Mouse (Mus musculus): ENCODE results near the gene Me1.

DNA sequence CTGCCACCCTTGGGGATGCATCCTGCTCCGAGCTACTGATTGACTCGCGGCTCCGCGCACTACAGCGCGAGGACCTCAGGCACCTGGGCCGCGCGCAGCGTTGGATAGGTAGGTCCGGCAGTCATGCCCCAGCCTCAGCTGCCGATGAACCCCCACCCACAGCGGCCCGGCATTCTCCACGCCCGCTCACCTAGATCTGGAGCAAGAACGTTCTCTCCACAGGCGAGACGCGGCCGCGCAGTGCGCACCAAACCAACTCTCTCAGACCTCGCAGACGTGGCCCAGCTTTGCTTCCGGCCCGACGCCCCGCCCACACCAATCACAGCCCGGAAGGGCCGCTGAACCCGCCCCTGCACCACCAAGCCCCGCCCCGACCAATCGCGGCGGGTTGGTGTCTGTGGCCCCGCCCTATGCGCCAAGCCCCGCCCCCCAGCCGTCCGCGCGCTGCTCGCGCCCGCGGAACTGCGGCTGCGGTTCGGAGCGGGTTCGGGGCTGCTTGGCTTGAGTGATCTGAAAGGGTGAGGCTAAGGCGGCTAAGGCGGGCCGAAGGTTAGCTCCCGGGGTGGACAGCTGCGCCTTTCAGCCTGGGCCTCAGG is 124.1 kb downstream of the Me1 start, which contains the start of the genes Pgm3 and Rwdd2a:
- TF ChIP-seq POLR2A (IDR thresholded peaks at IDR 0.05; ENCODE audit: low read depth, low read length) (peak; percentile 97), CTCF (IDR thresholded peaks at IDR 0.05; ENCODE audit: extremely low read depth, insufficient read length, insufficient replicate concordance, low read depth, low read length) (no peak)

All from small intestine, adult 2 months (tissue).